Mouse (Mus musculus) liver, embryonic 14.5 days (tissue): ENCODE measurements around the gene Arrb2.

Experiments used
- CTCF ChIP-seq: IDR thresholded peaks from 2 replicates; pipeline ENCODE4 v1.5.1; 2016; ENCODE audit warnings: antibody characterized with exemption, low read depth, control low read depth
- EP300 ChIP-seq: IDR thresholded peaks from 2 replicates; pipeline ENCODE4 v1.6.1; 2016; ENCODE audit warnings: antibody characterized with exemption, low read depth

DNA sequence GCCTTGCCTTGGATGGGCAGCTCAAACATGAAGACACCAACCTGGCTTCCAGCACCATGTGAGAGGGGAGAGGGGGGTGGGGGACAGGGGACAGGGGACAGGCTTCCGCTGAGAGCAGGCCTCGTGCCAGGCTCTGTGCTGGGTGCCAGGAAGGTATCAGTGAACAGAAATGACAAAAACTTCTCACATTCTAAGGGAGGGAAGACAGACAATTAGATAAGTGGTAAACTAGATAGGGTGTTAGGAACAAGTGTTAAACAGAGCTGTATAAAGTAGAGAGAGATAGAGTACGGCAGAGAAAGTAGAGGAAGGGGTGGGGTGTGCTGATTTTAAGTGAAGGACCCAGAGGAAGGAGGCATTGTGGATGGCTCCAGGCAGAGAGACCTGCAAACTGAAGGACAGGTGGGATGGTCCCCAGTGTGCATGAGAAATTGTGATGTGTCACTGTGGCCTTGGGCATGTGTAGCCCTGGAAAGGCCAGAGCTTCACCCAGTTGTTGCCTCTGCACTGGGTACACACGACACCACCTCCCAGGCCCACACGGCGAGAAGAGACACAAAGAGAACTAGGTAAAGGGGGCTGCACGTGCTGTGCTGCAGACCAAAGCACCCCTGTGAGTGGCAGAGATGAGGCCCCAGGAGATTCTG is 6.4 kb downstream of the Arrb2 start:
- TF ChIP-seq CTCF (no peak), EP300 (no peak)
